ENCODE assay signal across 15 mouse cellular contexts in the genomic region with DNA sequence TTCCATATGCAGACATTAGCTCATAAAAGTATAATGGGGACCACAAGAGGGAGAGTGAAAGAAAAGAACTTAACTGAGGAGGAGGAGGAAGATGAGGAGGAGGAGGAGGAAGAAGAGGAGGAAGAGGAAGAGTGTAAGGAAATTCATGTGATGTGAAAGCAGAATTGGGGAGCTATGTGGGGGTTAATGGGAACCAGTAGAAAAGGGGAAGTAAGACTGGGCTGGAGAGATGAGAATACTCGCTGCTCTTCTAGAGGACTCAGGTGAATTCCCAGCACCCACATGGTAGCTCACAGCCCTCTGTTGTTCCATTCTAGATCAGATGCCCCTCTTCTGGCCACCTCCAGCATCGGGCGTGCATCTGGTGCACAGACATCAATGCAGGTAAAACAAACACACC.
"Had no signal": no experiment of that assay in that cellular context is flagged by ENCODE, and none has a peak within 500 bp of the region (broad histone marks: within the 10 kb centered on the region; RNA-seq: fewer than 3 reads in every experiment).

No protein-coding gene starts in this region.

- H3K27me3 ChIP-seq: limb, embryonic 15.5 days; liver, embryonic 13.5 days; lung, embryonic 15.5 days; neural tube, embryonic 12.5 days had no signal

- ATAC-seq: intestine, embryonic 16.5 days; liver, postnatal 0 days had no signal

- H3K9ac ChIP-seq: limb, embryonic 15.5 days; liver, embryonic 13.5 days; liver, postnatal 0 days; lung, embryonic 15.5 days; neural tube, embryonic 12.5 days had no signal

- H3K4me2 ChIP-seq: limb, embryonic 15.5 days; liver, embryonic 13.5 days; lung, embryonic 15.5 days; neural tube, embryonic 12.5 days had no signal

- DNase-seq: kidney, adult 2 months; kidney, postnatal 25 days; layer of hippocampus, adult 9-11 months; layer of hippocampus, postnatal 36 days; liver, embryonic 13.5 days; liver, postnatal 0 days; midbrain, embryonic 14.5 days; right cerebral cortex, postnatal 14 days; thymus, adult 18-20 months; thymus, postnatal 14 days had no signal

- H3K27ac ChIP-seq: limb, embryonic 15.5 days; liver, embryonic 13.5 days; lung, embryonic 15.5 days; midbrain, embryonic 10.5 days; neural tube, embryonic 12.5 days had no signal

- H3K9me3 ChIP-seq: limb, embryonic 15.5 days; liver, embryonic 13.5 days; lung, embryonic 15.5 days; midbrain, embryonic 10.5 days; neural tube, embryonic 12.5 days had no signal

- H3K4me3 ChIP-seq: limb, embryonic 15.5 days; liver, embryonic 13.5 days; lung, embryonic 15.5 days; midbrain, embryonic 10.5 days; neural tube, embryonic 12.5 days had no signal

- H3K4me1 ChIP-seq: limb, embryonic 15.5 days; liver, embryonic 13.5 days; lung, embryonic 15.5 days; midbrain, embryonic 10.5 days; neural tube, embryonic 12.5 days had no signal

- H3K36me3 ChIP-seq: limb, embryonic 15.5 days; liver, embryonic 13.5 days; lung, embryonic 15.5 days; neural tube, embryonic 12.5 days had no signal
